Mouse (Mus musculus): ENCODE results near the gene Neb. TPM values are rescaled to one million over a fixed set of nuclear protein-coding genes. Genes with fewer than 3 reads are reported as not detected.

The Neb gene
- polyA plus RNA-seq, 1 experiment from 2014 or later = 4.2 TPM

Other genes with a start within 250 kb of the Neb start
- 61.1 and 78.3 TPM in 2 replicates for gene Arl5a, start 46.4 kb upstream of the Neb start, polyA plus RNA-seq (2014; fragmentation: Nextera tagmentation; extraction: Ambion mirVana)